Mouse (Mus musculus) forebrain, embryonic 16.5 days (tissue): ENCODE data around the gene Rrad. TPM values are rescaled to one million over a fixed set of nuclear protein-coding genes. Genes with fewer than 3 reads are reported as not detected.
"Not testable (repeated sequence)": the region's sequence is repeated elsewhere in the genome, so short reads cannot be mapped to it uniquely, and the experiment has no call there.

Source experiments
- ATAC-seq: fragments of 200-750 bp; cut with Nextera tagmentation; 2 replicates; pipeline ENCODE4 v1.8.0; 2017; ENCODE audit warnings: mild to moderate bottlenecking, moderate library complexity
- H3K27ac ChIP-seq: fragments of 300-500 bp; sonication (generic); 2 replicates; pipeline ENCODE4 v1.5.1; 2014; ENCODE audit warnings: low read length, control low read depth
- H3K27me3 ChIP-seq: fragments of 300-500 bp; sonication (generic); replicated peaks from 2 replicates; pipeline ENCODE4 v1.6.1; 2014; ENCODE audit warnings: low read length; ENCODE audit not compliant: control insufficient read depth, insufficient read depth
- H3K36me3 ChIP-seq: fragments of 300-500 bp; sonication (generic); 2 replicates; pipeline ENCODE4 v1.6.1; 2014; ENCODE audit not compliant: control insufficient read depth, insufficient read depth
- H3K4me1 ChIP-seq: fragments of 300-500 bp; sonication (generic); replicated peaks from 2 replicates; pipeline ENCODE4 v1.6.1; 2014; ENCODE audit warnings: low read length; ENCODE audit not compliant: control insufficient read depth, insufficient read depth
- H3K4me2 ChIP-seq: fragments of 300-500 bp; sonication (generic); 2 replicates; pipeline ENCODE4 v1.6.1; 2014; ENCODE audit warnings: mild to moderate bottlenecking, low read length, control low read depth
- H3K4me3 ChIP-seq: fragments of 300-500 bp; sonication (generic); replicated peaks from 2 replicates; pipeline ENCODE4 v1.5.1; 2014; ENCODE audit warnings: mild to moderate bottlenecking, low read length, control low read depth
- H3K9ac ChIP-seq: fragments of 300-500 bp; sonication (generic); replicated peaks from 2 replicates; pipeline ENCODE4 v1.6.1; 2014; ENCODE audit warnings: low read depth, low read length, control low read depth
- H3K9me3 ChIP-seq: fragments of 300-500 bp; sonication (generic); 2 replicates; pipeline ENCODE4 v1.6.1; 2016; ENCODE audit warnings: low read length; ENCODE audit not compliant: control insufficient read depth
- WGBS: fragments of 180-500 bp; shearing (Covaris S2); extraction: QIAGEN DNeasy Blood & Tissue Kit; methylation state at CpG from one replicate; pipeline ENCODE4 v1.1.7; 2014; 5-methylcytosine and 5-hydroxymethylcytosine counted together
- polyA plus RNA-seq: library from polyadenylated mRNA; unstranded; fragments of >200 nt; fragmentation: Nextera tagmentation; extraction: Ambion mirVana; gene quantifications from 2 replicates; pipeline ENCODE4 v1.2.1, GENCODE M21; 2015

Rrad gene
- 2.4 and 4.1 TPM in 2 replicates for polyA plus RNA-seq

GRCm38 (mm10) chr8:104630981-104631663 lies at the start of gene Rrad:
Rrad (minus strand) TSS chr8:104631327.
- peak; percentile 56 for ATAC-seq
- H3K9me3 ChIP-seq, result no peaks in the 10 kb centered on the region
- H3K4me1 ChIP-seq, result peaks cover 10% of the 10 kb centered on the region
- peak within 1 kb of the TSS; percentile 55 for H3K4me2 ChIP-seq
- no peak within 1 kb of the TSS for H3K27ac ChIP-seq
- 0% methylated on average over 25 of the region's 28 CpGs for WGBS
- peaks cover 3% of the 10 kb centered on the region; the same call in 1 of the 2 replicates for H3K36me3 ChIP-seq
- peaks cover 2% of the 10 kb centered on the region; the same call in 1 of the 2 replicates for H3K27me3 ChIP-seq
- peak within 1 kb of the TSS; percentile 28 for H3K9ac ChIP-seq
- H3K4me3 ChIP-seq, result peak within 1 kb of the TSS; percentile 35

- Histone ChIP-seq H3K9ac (no peak overlapping the region), H3K36me3 (no peaks in the 10 kb centered on the region), H3K4me3 (no peak overlapping the region), H3K9me3 (no peaks in the 10 kb centered on the region), H3K27me3 (no peaks in the 10 kb centered on the region), H3K4me2 (no peak overlapping the region), H3K27ac (no peak overlapping the region), H3K4me1 (no peaks in the 10 kb centered on the region)
- 82% methylated on average over 4 of the region's 4 CpGs for WGBS
- ATAC-seq, result no peak
These were observed 24.5 kb upstream of the Rrad start for GRCm38 (mm10) chr8:104655614-104656013.

- no peaks in the 10 kb centered on the region for H3K36me3 ChIP-seq
- peak; percentile 90 for ATAC-seq
- H3K4me2 ChIP-seq, result no peak overlapping the region
- H3K27me3 ChIP-seq, result no peaks in the 10 kb centered on the region
- 1% methylated on average over 3 of the region's 3 CpGs for WGBS
- no peak overlapping the region for H3K4me3 ChIP-seq
- H3K27ac ChIP-seq, result no peak overlapping the region
- no peaks in the 10 kb centered on the region for H3K4me1 ChIP-seq
- H3K9ac ChIP-seq, result no peak overlapping the region
- no peaks in the 10 kb centered on the region for H3K9me3 ChIP-seq
These were observed 23.9 kb upstream of the Rrad start for GRCm38 (mm10) chr8:104654984-104655383.

- H3K27me3 ChIP-seq, H3K9me3 ChIP-seq, ATAC-seq, H3K9ac ChIP-seq, H3K27ac ChIP-seq, H3K4me2 ChIP-seq, H3K36me3 ChIP-seq, H3K4me3 ChIP-seq: not testable (repeated sequence)
- peaks cover 16% of the 10 kb centered on the region for H3K4me1 ChIP-seq
- 68% methylated on average over 3 of the region's 3 CpGs for WGBS
These were observed 13.1 kb upstream of the Rrad start for GRCm38 (mm10) chr8:104644187-104644586.

GRCm38 (mm10) chr8:104642324-104642654 lies 11.2 kb upstream of the Rrad start:
- H3K4me1 ChIP-seq, result peaks cover 16% of the 10 kb centered on the region
- H3K27ac ChIP-seq, result peak overlapping the region; percentile 66
- peaks cover 9% of the 10 kb centered on the region; the same call in 1 of the 2 replicates for H3K36me3 ChIP-seq
- WGBS, result 74% methylated on average over 6 of the region's 6 CpGs
- peak overlapping the region; percentile 87 for H3K4me3 ChIP-seq
- H3K9ac ChIP-seq, result peak overlapping the region; percentile 66
- ATAC-seq, result peak; percentile 11
- H3K4me2 ChIP-seq, result peak overlapping the region; percentile 76
- no peaks in the 10 kb centered on the region for H3K27me3 ChIP-seq
- no peaks in the 10 kb centered on the region for H3K9me3 ChIP-seq

GRCm38 (mm10) chr8:104641426-104642323 lies 10.5 kb upstream of the Rrad start, which contains the start of gene Ciao2b:
Ciao2b (minus strand) TSS chr8:104641965.
- H3K4me1 ChIP-seq, result peaks cover 16% of the 10 kb centered on the region
- H3K9ac ChIP-seq, result peak within 1 kb of the TSS; percentile 66
- peak within 1 kb of the TSS; percentile 87 for H3K4me3 ChIP-seq
- H3K36me3 ChIP-seq, result peaks cover 9% of the 10 kb centered on the region; the same call in 1 of the 2 replicates
- peak; percentile 99 for ATAC-seq
- peak within 1 kb of the TSS; percentile 91 for H3K4me2 ChIP-seq
- WGBS, result under 1% methylated on average over 66 of the region's 66 CpGs
- H3K27me3 ChIP-seq, result no peaks in the 10 kb centered on the region
- no peaks in the 10 kb centered on the region for H3K9me3 ChIP-seq
- H3K27ac ChIP-seq, result peak within 1 kb of the TSS; percentile 66

- H3K4me2 ChIP-seq, result peak overlapping the region; percentile 91
- peaks cover 16% of the 10 kb centered on the region for H3K4me1 ChIP-seq
- no peak overlapping the region for H3K27ac ChIP-seq
- no peak for ATAC-seq
- 15% methylated on average over 25 of the region's 25 CpGs for WGBS
- no peaks in the 10 kb centered on the region for H3K9me3 ChIP-seq
- no peaks in the 10 kb centered on the region for H3K27me3 ChIP-seq
- H3K9ac ChIP-seq, result peak overlapping the region; percentile 66
- H3K36me3 ChIP-seq, result peaks cover 9% of the 10 kb centered on the region; the same call in 1 of the 2 replicates
- peak overlapping the region; percentile 87 for H3K4me3 ChIP-seq
These were observed 9.8 kb upstream of the Rrad start for GRCm38 (mm10) chr8:104640831-104641370.

GRCm38 (mm10) chr8:104640241-104640640 lies 9.1 kb upstream of the Rrad start:
- Histone ChIP-seq H3K9me3 (no peaks in the 10 kb centered on the region), H3K4me1 (peaks cover 16% of the 10 kb centered on the region), H3K4me2 (peak overlapping the region; percentile 91), H3K4me3 (peak overlapping the region; percentile 87; the same call in 1 of the 2 replicates), H3K36me3 (peaks cover 10% of the 10 kb centered on the region; the same call in 1 of the 2 replicates), H3K27me3 (no peaks in the 10 kb centered on the region), H3K27ac (no peak overlapping the region), H3K9ac (peak overlapping the region; percentile 66; the same call in 1 of the 2 replicates)
- no peak for ATAC-seq
- WGBS, result 91% methylated on average over 7 of the region's 7 CpGs

- Histone ChIP-seq H3K9ac (no peak overlapping the region), H3K4me3 (no peak overlapping the region), H3K4me2 (no peak overlapping the region), H3K27me3 (no peaks in the 10 kb centered on the region), H3K36me3 (peaks cover 11% of the 10 kb centered on the region; the same call in 1 of the 2 replicates), H3K4me1 (peaks cover 16% of the 10 kb centered on the region), H3K9me3 (no peaks in the 10 kb centered on the region), H3K27ac (no peak overlapping the region)
- no peak for ATAC-seq
- 91% methylated on average over 6 of the region's 6 CpGs for WGBS
These were observed 6.9 kb upstream of the Rrad start for GRCm38 (mm10) chr8:104638010-104638409.
